Mouse (Mus musculus) right cerebral cortex, adult 18-20 months (tissue): Measurements from ENCODE around the gene Pdgfra.
A peak's percentile ranks its signal among the peaks of the same experiment; 100 is the strongest.

Source experiments
- DNase-seq: peaks from one replicate; pipeline ENCODE4 v3.0.0; 2022; ENCODE audit warnings: mixed read lengths

The Pdgfra gene

GRCm38 (mm10) chr5:75155741-75156553, 3.9 kb downstream of the Pdgfra start:
- DNase-seq, result peak; percentile 83

GRCm38 (mm10) chr5:75156554-75157036, 4.5 kb downstream of the Pdgfra start:
- no peak for DNase-seq

GRCm38 (mm10) chr5:75157038-75157437, 4.9 kb downstream of the Pdgfra start:
- peak; percentile 71 for DNase-seq

GRCm38 (mm10) chr5:75160530-75161170, 8.6 kb downstream of the Pdgfra start:
- DNase-seq, result no peak

GRCm38 (mm10) chr5:75161586-75161985, 9.5 kb downstream of the Pdgfra start:
- no peak for DNase-seq

GRCm38 (mm10) chr5:75163289-75163951, 11.3 kb downstream of the Pdgfra start:
- no peak for DNase-seq

GRCm38 (mm10) chr5:75164688-75165087, 12.6 kb downstream of the Pdgfra start:
- DNase-seq, result no peak

GRCm38 (mm10) chr5:75169837-75170236, 17.7 kb downstream of the Pdgfra start:
- DNase-seq, result no peak

- no peak for DNase-seq
Observed at GRCm38 (mm10) chr5:75171859-75172258, 19.8 kb downstream of the Pdgfra start.

GRCm38 (mm10) chr5:75179249-75179648, 27.2 kb downstream of the Pdgfra start:
- DNase-seq, result no peak

- DNase-seq, result no peak
Observed at GRCm38 (mm10) chr5:75179726-75180290, 27.7 kb downstream of the Pdgfra start.

- no peak for DNase-seq
Observed at GRCm38 (mm10) chr5:75183653-75184052, 31.6 kb downstream of the Pdgfra start.

- no peak for DNase-seq
Observed at GRCm38 (mm10) chr5:75184112-75184511, 32.0 kb downstream of the Pdgfra start.

GRCm38 (mm10) chr5:75184693-75185235, 32.7 kb downstream of the Pdgfra start:
- no peak for DNase-seq

- DNase-seq, result no peak
Observed at GRCm38 (mm10) chr5:75185584-75185983, 33.5 kb downstream of the Pdgfra start.

- DNase-seq, result no peak
Observed at GRCm38 (mm10) chr5:75189319-75189987, 37.4 kb downstream of the Pdgfra start.

- no peak for DNase-seq
Observed at GRCm38 (mm10) chr5:75193107-75193506, 41.0 kb downstream of the Pdgfra start.

GRCm38 (mm10) chr5:75198413-75198812, 46.3 kb downstream of the Pdgfra start:
- DNase-seq, result no peak

- no peak for DNase-seq
Observed at GRCm38 (mm10) chr5:75199698-75200365, 47.7 kb downstream of the Pdgfra start.

GRCm38 (mm10) chr5:75200366-75200724, 48.3 kb downstream of the Pdgfra start:
- DNase-seq, result no peak

GRCm38 (mm10) chr5:75207905-75208304, 55.8 kb downstream of the Pdgfra start:
- DNase-seq, result no peak

GRCm38 (mm10) chr5:75209966-75210365, 57.9 kb downstream of the Pdgfra start:
- DNase-seq, result no peak
